Mouse (Mus musculus): ENCODE measurements at regions not wholly inside any gene's neighbourhood (a gene's known extent, or its start where the extent isn't known, plus 50 kb on each side); places are given as distances from the start of the nearest gene placed in this dataset.
A peak's percentile ranks its signal among the peaks of the same experiment; 100 is the strongest.
"Not testable (repeated sequence)": the region's sequence is repeated elsewhere in the genome, so short reads cannot be mapped to it uniquely, and the experiment has no call there.

DNA sequence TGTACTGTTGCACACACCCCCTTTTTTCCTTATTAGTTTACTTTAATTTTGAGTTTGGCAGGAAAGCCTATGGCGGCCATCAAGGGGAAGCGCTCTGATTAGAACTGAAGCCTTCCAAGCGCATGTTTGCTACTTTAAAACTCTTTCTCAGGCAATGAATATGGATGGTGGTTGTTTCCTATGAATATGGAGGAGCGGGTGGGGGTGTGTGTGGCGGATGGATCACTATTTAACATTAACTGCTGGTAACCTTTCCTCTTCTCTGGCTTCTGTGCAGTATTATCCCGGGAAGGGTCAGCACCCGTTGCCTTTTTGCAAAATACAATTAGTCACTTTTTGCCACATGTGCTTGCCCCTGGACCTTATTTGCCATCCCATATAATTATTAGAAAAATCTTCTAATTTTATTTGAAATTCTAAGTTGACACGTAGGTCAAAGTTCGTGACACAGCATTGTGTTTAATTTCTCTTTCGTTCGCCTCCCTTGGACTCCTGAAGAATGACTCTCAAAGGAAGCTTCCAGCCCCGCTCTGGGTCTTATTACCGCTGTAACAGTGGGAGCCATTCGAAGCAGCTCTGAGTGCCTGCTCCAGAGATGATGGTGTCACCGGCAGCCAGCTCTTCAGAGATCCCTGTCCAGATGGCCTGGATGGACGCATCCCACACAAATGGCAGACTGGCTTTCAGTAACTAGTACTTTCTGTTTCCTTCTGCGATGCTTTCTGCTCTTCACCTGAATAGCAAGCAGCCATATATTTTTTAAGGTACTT, 302.0 kb downstream of the Vrk1 start:
- H3K36me3 ChIP-seq (ENCODE audit: insufficient read depth, low read length): no peaks in the 10 kb centered on the region
- WGBS: 49% methylated on average over 17 of the region's 17 CpGs
- no peak for DNase-seq (ENCODE audit: low spot score)

GRCm38 (mm10) chr12:106317738-106318137, 307.7 kb downstream of the Vrk1 start:
- H3K27me3 ChIP-seq (ENCODE audit: insufficient read depth, low read length): 0 out of 2 replicates have a peak, but pooled peaks cover 11% of the 10 kb centered on the region
- H3K4me2 ChIP-seq (ENCODE audit: low read depth, low read length): no peak overlapping the region
- no peak overlapping the region for H3K4me3 ChIP-seq (ENCODE audit: low read length)
- H3K4me1 ChIP-seq (ENCODE audit: insufficient read depth, low read length): no peaks in the 10 kb centered on the region
- no peak overlapping the region for H3K27ac ChIP-seq
- DNase-seq (ENCODE audit: low spot score) (no peak), ATAC-seq (no peak)
- TF ChIP-seq CTCF (IDR thresholded peaks at IDR 0.05; ENCODE audit: low read depth): no peak
- H3K9me3 ChIP-seq (ENCODE audit: low read length): no peaks in the 10 kb centered on the region
- no peak overlapping the region for H3K9ac ChIP-seq (replicated peaks; ENCODE audit: low read length)
- 75% methylated on average over 16 of the region's 16 CpGs for WGBS
- no peaks in the 10 kb centered on the region for H3K36me3 ChIP-seq (ENCODE audit: insufficient read depth, low read length)

More for the DNA sequence above, 302.0 kb downstream of the Vrk1 start:
- Histone ChIP-seq H3K4me3 (ENCODE audit: low read length) (no peak overlapping the region), H3K9me3 (ENCODE audit: low read length) (no peaks in the 10 kb centered on the region), H3K27me3 (ENCODE audit: insufficient read depth, low read length) (peaks cover 26% of the 10 kb centered on the region; the same call in 1 of the 2 replicates), H3K4me2 (ENCODE audit: low read depth, low read length) (no peak overlapping the region), H3K4me1 (ENCODE audit: insufficient read depth, low read length) (peaks cover 3% of the 10 kb centered on the region; the same call in 1 of the 2 replicates), H3K9ac (replicated peaks; ENCODE audit: low read length) (no peak overlapping the region), H3K27ac (no peak overlapping the region)
- no peak for ATAC-seq
- TF ChIP-seq CTCF (IDR thresholded peaks at IDR 0.05; ENCODE audit: low read depth): no peak

DNA sequence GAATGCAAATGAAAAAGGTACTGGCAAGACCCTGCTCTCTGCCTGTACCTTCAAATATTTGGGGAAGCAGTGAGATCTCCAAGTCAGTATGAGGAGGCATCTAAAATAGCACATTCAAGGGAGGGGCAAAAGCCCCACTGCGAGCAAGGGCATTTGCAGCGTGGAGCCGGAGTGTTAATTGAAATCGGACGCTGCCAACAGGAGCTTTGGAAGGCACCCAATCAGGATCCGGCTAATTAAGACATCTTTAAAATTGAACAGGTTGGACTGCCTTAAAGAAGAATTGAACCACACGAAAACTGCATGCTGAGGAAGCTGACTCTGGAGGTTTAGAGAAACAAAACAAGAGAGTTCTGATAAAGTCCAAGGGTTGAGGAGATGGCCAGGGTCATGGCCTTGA, 311.5 kb downstream of the Vrk1 start:
- no peak for TF ChIP-seq CTCF (IDR thresholded peaks at IDR 0.05; ENCODE audit: low read depth)
- 38% methylated on average over 7 of the region's 7 CpGs for WGBS
- Histone ChIP-seq H3K4me3 (ENCODE audit: low read length) (no peak overlapping the region), H3K36me3 (ENCODE audit: insufficient read depth, low read length) (no peaks in the 10 kb centered on the region), H3K9ac (replicated peaks; ENCODE audit: low read length) (no peak overlapping the region), H3K27me3 (ENCODE audit: insufficient read depth, low read length) (peaks cover 10% of the 10 kb centered on the region; the same call in 1 of the 2 replicates), H3K9me3 (ENCODE audit: low read length) (no peaks in the 10 kb centered on the region), H3K27ac (no peak overlapping the region), H3K4me1 (ENCODE audit: insufficient read depth, low read length) (no peaks in the 10 kb centered on the region), H3K4me2 (ENCODE audit: low read depth, low read length) (no peak overlapping the region)
- peak; percentile 39 for DNase-seq (ENCODE audit: low spot score)
- no peak for ATAC-seq

DNA sequence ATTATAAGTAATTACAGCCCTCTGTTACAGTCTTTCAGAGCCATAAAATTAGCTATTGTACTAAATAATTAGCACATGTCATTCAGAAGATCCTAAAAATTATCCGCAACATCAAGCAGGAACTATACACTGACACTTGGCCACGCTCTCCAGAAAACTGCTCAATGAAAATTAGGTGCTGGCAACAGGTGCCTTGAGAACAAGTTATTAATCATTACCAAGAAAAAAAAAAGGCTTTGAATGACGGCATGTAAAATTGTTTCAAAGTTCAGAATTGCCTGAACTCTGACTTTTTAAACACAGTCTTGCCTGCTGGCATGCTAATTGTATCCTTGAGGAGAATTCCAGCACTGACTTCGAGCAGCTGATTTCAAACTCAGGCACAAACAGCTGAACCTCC, 316.6 kb downstream of the Vrk1 start:
- no peak for DNase-seq (ENCODE audit: low spot score)
- no peak overlapping the region for H3K27ac ChIP-seq
- H3K27me3 ChIP-seq (ENCODE audit: insufficient read depth, low read length): peaks cover 10% of the 10 kb centered on the region; the same call in 1 of the 2 replicates
- H3K9me3 ChIP-seq (ENCODE audit: low read length): no peaks in the 10 kb centered on the region
- no peak overlapping the region for H3K4me3 ChIP-seq (ENCODE audit: low read length)
- no peaks in the 10 kb centered on the region for H3K36me3 ChIP-seq (ENCODE audit: insufficient read depth, low read length)
- no peak for TF ChIP-seq CTCF (IDR thresholded peaks at IDR 0.05; ENCODE audit: low read depth)
- H3K4me2 ChIP-seq (ENCODE audit: low read depth, low read length): no peak overlapping the region
- 22% methylated on average over 4 of the region's 4 CpGs for WGBS
- no peak for ATAC-seq
- H3K4me1 ChIP-seq (ENCODE audit: insufficient read depth, low read length): no peaks in the 10 kb centered on the region
- H3K9ac ChIP-seq (replicated peaks; ENCODE audit: low read length): no peak overlapping the region

DNA sequence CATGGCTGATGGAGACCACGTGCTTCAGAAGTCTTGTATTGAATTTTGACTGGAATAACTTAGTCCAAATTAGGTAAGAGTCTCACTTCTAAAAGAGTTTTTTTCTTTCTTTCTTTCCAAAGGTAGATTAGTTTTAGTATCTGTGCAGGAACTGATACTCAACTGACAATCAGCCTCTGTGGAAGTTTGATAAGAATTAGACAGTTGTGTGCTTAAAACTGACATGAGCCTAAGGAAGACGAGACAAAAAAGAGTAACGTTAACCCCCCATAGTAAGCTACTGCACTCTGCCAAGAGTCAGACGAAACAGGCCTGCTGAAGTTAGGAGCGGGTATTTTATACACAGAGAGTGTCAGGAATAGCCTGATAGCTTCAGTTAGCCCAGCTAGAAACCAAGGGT, 317.3 kb downstream of the Vrk1 start:
- H3K4me3 ChIP-seq (ENCODE audit: low read length): no peak overlapping the region
- DNase-seq (ENCODE audit: low spot score): no peak
- H3K36me3 ChIP-seq (ENCODE audit: insufficient read depth, low read length): no peaks in the 10 kb centered on the region
- no peak overlapping the region for H3K9ac ChIP-seq (replicated peaks; ENCODE audit: low read length)
- 62% methylated on average over 5 of the region's 5 CpGs for WGBS
- no peaks in the 10 kb centered on the region for H3K9me3 ChIP-seq (ENCODE audit: low read length)
- no peaks in the 10 kb centered on the region for H3K4me1 ChIP-seq (ENCODE audit: insufficient read depth, low read length)
- no peak overlapping the region for H3K27ac ChIP-seq
- H3K4me2 ChIP-seq (ENCODE audit: low read depth, low read length): no peak overlapping the region
- no peak for ATAC-seq
- no peak for TF ChIP-seq CTCF (IDR thresholded peaks at IDR 0.05; ENCODE audit: low read depth)
- peaks cover 10% of the 10 kb centered on the region; the same call in 1 of the 2 replicates for H3K27me3 ChIP-seq (ENCODE audit: insufficient read depth, low read length)

GRCm38 (mm10) chr12:106357867-106358266, 347.8 kb downstream of the Vrk1 start:
- no peak for DNase-seq (ENCODE audit: low spot score)
- no peaks in the 10 kb centered on the region for H3K27me3 ChIP-seq (ENCODE audit: insufficient read depth, low read length)
- H3K36me3 ChIP-seq (ENCODE audit: insufficient read depth, low read length): no peaks in the 10 kb centered on the region
- H3K27ac ChIP-seq: no peak overlapping the region
- TF ChIP-seq CTCF (IDR thresholded peaks at IDR 0.05; ENCODE audit: low read depth): no peak
- WGBS: 52% methylated on average over 9 of the region's 9 CpGs
- no peaks in the 10 kb centered on the region for H3K9me3 ChIP-seq (ENCODE audit: low read length)
- no peaks in the 10 kb centered on the region for H3K4me1 ChIP-seq (ENCODE audit: insufficient read depth, low read length)
- no peak overlapping the region for H3K9ac ChIP-seq (replicated peaks; ENCODE audit: low read length)
- H3K4me3 ChIP-seq (ENCODE audit: low read length): no peak overlapping the region
- no peak for ATAC-seq
- no peak overlapping the region for H3K4me2 ChIP-seq (ENCODE audit: low read depth, low read length)

DNA sequence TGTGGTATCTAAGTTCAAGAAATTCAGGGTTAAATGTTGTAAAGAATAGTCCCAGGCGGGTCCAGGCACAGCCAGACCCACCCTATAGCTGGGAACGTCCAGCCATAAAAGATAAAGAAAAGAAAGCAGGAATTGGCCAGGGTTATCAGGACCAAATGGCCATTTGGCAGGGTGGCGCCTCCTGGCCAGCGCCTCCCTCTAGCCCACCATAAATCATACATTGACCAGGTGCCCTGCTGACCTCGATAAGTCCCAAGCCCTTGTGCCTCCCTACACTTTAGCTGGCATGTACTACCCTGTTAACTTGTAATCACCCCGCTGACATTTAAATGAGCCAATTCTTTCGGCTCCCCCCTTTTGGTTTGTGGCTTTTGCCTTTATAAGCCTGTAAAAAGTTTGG, 351.6 kb downstream of the Vrk1 start:
- not testable (repeated sequence) for H3K4me2 ChIP-seq (ENCODE audit: low read depth, low read length); ATAC-seq; H3K36me3 ChIP-seq (ENCODE audit: insufficient read depth, low read length); H3K4me3 ChIP-seq (ENCODE audit: low read length); H3K9ac ChIP-seq (replicated peaks; ENCODE audit: low read length); H3K27me3 ChIP-seq (ENCODE audit: insufficient read depth, low read length); H3K4me1 ChIP-seq (ENCODE audit: insufficient read depth, low read length); H3K9me3 ChIP-seq (ENCODE audit: low read length); DNase-seq (ENCODE audit: low spot score); H3K27ac ChIP-seq
- WGBS: 85% methylated on average over 7 of the region's 7 CpGs

Data from hindbrain, postnatal 0 days (tissue).